Mouse (Mus musculus): ENCODE measurements around the gene Kpnb1.

Kpnb1 gene

DNA sequence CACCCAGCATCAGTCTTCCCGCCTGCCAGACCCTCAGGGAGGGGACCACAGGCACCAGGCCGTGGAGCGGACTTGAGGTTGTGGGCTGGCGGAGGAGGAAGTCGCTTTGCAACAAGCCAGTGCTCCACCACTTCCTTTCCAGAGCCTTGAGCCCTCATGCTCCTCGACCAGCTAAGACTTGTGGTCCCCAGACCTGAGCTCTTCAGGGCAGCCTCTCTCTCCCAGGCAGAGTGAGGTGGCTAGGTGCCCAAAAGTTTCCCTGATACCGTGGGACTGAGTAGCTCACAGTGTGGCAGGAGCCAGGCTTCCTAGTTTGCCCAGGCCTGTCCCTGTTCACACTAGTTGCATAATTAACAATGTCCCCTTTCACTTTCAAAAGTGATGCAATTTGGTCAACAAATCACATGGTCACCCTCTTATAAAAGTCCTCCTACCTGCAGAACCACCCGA is 45.5 kb downstream of the Kpnb1 start:
- DNase-seq (ENCODE audit: inconsistent ontology term): no peak

GRCm38 (mm10) chr11:97140811-97141210 is 46.9 kb downstream of the Kpnb1 start:
- DNase-seq (ENCODE audit: inconsistent ontology term): peak; percentile 65

GRCm38 (mm10) chr11:97139256-97139655 is 48.4 kb downstream of the Kpnb1 start:
- DNase-seq (ENCODE audit: inconsistent ontology term): no peak

- DNase-seq (ENCODE audit: inconsistent ontology term): peak; percentile 56
Measured at GRCm38 (mm10) chr11:97138554-97139226, 49.0 kb downstream of the Kpnb1 start.

DNA sequence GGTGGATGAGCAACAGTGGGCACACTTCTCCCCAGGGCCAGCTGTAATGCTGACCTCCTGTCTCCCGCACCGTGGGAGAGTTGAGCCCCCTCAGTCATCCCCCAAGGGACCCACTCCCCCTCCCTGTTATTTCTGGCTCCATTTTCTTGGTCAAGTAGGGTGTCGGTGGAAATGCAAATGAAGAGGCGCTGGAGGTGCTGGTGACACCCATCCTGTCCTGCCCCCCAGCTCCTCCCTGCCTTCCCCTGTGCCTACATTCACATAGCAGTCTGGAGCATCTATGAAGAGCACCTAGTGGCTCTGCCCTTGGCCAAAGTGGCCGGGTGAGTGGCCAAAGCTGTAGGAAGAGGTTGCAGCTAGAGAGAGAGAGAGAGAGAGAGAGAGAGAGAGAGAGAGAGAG is 54.4 kb downstream of the Kpnb1 start:
- no peak for DNase-seq (ENCODE audit: inconsistent ontology term)

DNA sequence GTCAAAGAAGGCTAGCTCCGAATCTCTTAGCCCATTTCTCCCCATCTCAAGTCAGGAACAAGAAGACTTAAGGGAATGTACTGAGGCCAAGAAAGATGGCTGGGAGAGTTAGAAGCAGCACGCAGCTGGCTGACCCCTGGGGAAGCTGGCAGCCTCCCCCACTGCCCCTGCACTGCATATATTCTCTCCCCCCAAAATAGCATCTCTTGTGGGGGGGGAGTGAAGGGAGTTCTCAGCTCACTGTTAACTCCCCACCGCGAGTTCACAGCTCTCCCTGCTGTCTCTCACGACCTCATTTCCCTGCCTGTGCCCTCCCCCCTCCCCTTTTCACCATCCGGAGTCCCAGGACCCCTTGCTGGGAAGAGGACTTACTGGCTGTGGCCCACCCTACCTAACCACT is 55.5 kb downstream of the Kpnb1 start:
- no peak for DNase-seq (ENCODE audit: inconsistent ontology term)

GRCm38 (mm10) chr11:97131683-97132082 is 56.0 kb downstream of the Kpnb1 start:
- DNase-seq (ENCODE audit: inconsistent ontology term): no peak

GRCm38 (mm10) chr11:97130318-97130717 is 57.4 kb downstream of the Kpnb1 start:
- no peak for DNase-seq (ENCODE audit: inconsistent ontology term)

DNA sequence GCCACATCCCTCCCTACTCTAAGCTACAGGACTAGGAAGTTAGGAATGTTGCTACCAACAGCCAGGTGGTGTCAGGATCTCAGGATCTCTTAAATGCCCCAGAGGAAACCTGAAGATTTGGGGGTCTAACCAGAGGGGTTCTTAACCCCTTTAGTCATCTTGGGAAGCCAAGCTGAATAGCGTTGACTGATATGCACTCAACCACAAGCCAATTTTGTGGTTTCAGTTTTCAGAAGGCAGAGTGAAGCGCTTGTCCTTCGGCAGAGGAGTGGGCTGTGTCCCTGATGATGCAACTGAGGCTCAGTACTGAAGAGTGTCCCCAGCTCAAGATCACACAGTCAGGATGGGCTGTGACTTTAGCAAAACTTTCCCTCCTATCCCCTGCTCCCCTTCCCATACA is 58.7 kb downstream of the Kpnb1 start:
- DNase-seq (ENCODE audit: inconsistent ontology term): no peak

DNA sequence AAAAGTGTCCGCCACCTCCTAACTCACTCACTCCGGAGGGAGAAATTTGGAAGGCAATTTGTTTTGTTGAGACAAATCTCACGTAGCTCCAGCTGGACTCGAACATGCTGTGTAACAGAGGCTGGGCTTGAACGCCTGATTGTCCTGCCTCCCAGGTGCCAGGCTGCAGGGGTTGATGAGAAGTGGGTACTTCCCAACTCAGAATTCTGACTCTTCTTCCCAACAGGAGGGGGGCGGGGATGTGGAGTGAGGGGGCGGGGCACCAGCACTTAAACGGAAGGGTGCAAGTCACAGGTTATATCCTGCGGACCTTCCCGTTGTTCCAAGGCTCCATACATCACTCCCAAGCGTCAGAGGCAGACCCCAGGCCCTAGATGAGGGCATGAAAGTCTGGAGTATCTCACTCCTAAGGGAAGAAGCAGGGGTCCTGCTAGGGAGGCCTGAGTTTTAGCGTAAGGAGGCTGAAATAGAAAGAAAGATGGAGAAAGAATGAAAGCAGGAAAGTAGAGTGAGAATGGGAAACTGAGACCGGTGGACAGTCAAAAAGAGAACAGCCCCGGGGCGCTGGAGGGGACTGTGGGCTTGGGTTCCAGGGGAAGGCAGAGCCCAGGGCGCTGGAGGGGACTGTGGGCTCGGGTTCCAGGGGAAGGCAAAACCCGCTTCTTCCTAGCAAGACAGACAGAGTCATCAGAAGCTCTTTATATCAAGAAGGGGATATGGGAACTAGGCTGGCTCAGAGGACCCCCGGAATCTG is 60.0 kb downstream of the Kpnb1 start:
- no peak for DNase-seq (ENCODE audit: inconsistent ontology term)

DNA sequence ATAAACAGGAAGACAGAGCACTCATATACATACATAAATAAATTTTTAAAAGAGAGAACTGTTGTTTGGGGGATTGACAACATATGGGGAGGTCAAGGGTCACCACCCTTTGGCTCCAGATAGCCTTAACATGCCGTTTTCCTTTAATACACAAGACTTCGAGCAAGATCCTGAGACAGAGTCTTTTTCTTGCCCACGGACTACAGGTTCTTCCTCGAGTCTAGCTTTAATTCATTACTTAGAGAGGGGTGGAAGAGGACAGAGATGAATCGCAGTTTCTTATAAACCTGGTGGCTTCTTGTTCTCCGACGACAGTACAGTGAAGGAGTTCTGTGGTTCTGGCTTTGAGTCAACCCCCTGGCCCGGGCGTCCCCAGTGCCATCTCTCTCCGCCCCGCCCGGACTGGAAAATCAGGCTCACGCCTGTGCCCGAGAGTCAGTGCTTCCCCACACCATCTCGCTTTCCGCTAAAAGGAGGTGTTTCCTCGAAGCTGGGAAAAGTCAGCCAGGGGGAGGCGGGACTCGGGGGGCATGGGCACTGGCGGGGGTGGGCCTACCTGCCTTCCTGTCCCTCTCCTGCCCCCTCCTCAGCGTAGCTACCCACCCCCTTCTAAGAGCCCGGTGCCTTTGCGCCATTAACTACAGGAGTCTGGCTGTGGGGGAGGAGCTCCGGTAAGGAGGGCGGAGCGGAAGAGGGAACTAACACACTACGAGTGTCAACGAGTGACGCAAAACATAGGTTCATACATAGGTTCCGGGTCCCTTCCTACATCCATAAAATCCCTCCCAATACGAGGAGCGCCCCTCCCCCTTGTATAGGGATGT is 60.8 kb downstream of the Kpnb1 start:
- peak; percentile 40 for DNase-seq (ENCODE audit: inconsistent ontology term)

DNA sequence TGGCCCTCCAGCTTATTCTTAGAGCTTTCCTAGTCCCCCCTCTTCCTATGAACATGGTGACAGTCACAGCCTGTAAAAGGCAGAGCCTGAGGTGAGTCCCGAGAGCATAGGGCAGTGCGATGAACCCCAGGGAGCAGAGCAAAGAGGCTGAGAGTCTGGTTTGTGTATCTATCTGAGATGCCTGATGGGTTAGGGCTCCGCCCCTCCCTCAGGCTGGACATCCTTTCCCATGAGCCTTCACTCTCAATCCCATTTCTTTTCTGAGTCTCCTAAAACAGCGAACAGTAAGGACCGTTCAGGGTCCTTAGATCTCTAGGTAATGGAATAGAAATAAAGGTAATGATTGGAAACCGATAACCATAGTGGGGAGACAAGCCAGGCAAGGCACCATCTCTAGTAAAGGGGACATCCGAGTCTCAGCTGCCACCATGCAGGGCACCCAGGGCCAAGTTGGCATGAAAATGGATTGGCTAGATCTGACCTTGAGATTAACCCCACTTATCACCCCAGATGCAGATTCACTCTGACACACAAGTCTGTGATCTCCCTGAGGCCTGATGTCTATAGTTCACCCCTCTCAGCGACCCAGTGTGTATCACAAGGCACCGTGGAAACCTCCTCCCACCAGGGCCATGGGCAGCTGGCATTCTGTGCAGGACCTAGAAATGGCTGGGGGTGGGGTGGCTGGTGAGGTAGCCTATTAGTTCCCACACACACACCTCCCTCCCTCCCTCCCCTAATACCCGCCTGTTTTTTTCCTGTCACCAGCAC is 63.2 kb downstream of the Kpnb1 start:
- no peak for DNase-seq (ENCODE audit: inconsistent ontology term)

GRCm38 (mm10) chr11:97123282-97123890 is 64.3 kb downstream of the Kpnb1 start:
- DNase-seq (ENCODE audit: inconsistent ontology term): no peak

DNA sequence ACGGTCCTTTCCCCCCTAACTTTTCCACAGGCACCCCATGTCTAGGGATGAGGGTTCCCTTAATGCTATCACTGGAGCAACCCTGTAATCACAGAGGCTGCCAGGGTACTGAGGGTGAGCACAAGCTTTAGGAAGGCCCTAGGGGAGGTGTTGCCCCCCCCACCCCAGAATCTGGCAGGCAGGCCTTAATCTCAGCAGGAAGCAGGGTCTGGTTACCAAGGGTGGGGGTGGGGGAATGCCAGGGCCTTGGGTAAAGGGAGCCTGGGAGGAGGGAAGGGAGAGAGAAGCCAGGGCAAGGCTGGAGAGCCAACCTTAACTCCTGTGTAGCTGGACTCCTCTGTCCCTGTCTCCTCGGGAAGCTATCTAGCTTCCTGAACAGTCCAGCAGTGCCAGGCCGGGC is 67.0 kb downstream of the Kpnb1 start:
- no peak for DNase-seq (ENCODE audit: inconsistent ontology term)

DNA sequence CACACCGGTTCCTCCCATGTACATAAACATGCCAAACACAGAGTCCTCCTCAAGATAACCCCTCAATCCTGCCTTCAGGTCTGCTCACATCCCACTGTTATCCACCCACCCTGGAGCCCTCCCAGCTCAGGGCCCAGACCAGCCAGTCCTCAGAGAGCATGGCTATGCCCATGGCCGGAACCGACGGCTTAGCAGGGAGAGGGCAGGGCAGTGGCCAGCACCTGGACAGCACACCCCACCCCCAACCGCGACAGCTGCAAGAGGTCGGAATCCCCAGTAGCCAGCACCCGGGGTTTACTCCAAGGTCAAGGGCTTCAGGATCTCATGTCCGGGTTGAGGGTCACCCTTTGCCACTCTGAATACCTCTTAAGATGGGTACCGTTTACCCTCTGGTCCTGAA is 67.5 kb downstream of the Kpnb1 start:
- DNase-seq (ENCODE audit: inconsistent ontology term): no peak

GRCm38 (mm10) chr11:97115797-97116196 is 71.9 kb downstream of the Kpnb1 start:
- DNase-seq (ENCODE audit: inconsistent ontology term): no peak

DNA sequence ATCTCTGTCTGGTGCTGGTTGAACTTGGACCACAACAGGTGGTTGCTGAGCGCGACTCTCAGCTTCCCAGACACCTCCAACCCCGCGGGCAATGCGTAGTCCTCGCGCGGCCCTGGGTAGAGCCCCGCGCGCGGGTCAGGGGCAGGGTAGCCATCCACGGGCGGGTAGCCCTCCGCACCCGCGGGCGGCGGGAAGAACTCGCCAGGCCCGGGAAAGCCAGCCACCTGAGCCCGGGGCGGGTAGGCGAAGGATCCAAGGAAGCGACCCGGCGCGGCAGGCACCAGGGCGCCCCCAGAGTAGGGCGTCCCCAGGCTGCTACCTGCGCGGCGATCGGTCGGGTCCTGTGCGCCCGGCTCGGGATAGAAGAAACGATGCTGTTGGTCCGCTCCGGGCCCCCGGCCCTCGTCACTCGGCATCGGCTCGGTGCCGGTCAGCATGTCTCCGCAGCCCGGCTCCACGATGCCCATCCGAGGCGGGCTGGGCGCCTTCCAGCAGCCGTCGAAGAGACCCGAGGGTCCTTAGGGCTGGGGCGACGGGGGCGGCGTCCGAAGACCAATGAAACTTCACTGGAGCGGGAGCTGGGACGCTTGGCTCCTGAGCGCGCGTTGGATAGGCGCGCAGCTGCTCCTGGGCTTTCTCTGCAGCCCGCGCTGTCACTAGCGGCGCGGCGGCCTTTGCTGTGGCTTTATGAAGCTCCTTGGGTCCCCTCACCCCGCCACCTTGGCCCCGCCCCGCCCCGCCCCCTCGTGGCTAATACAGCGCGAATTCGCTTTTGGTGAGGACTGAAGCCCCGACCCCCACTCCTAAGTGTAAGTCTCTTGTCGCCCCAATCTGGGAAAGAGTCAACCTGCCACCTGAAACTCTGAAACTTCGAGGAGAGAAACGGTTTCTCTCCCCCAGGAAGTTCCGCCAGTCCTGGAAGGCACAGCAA is 72.7 kb downstream of the Kpnb1 start, which contains the start of gene Tbx21:
TSS of gene Tbx21 (minus strand) at position 661 of the 931 bp plus-strand sequence.
- DNase-seq (ENCODE audit: inconsistent ontology term): peak; percentile 14

- DNase-seq (ENCODE audit: inconsistent ontology term): no peak
Measured at GRCm38 (mm10) chr11:97112519-97113125, 75.1 kb downstream of the Kpnb1 start.

Data from Muller cell, postnatal 12 days (primary cell).